Mouse (Mus musculus) MEL (cell line): Measurements from ENCODE around the gene Fam107b. TPM values are rescaled to one million over a fixed set of nuclear protein-coding genes. Genes with fewer than 3 reads are reported as not detected.

Experiments
- DNase-seq: peaks from one replicate; pipeline ENCODE4 v3.0.0; 2011; ENCODE audit warnings: low read depth, low spot score
- H3K27ac ChIP-seq: 2 replicates; pipeline ENCODE4 v1.5.1; 2012; ENCODE audit warnings: low read depth, mild to moderate bottlenecking, control low read depth, low read length, moderate library complexity; ENCODE audit not compliant: control insufficient read depth
- H3K27me3 ChIP-seq, 2 experiments: fragments of 150-350 bp in 1 of 2; sonication (generic) in 1 of 2; 2 replicates each; pipeline ENCODE4 v1.6.1; 2012; ENCODE audit warnings: low read length in 2 of 2, mild to moderate bottlenecking in 2 of 2, improper control_type of control experiment in 1 of 2, moderate library complexity in 1 of 2; ENCODE audit not compliant: insufficient read depth in 2 of 2, control insufficient read depth in 1 of 2
- H3K36me3 ChIP-seq, 2 experiments: 2 replicates each; pipeline ENCODE4 v1.6.1; 2012 to 2014; ENCODE audit warnings: low read length in 2 of 2, improper control_type of control experiment in 1 of 2, inconsistent platforms in 1 of 2, mild to moderate bottlenecking in 1 of 2; ENCODE audit not compliant: insufficient read depth in 2 of 2, control insufficient read depth in 1 of 2
- H3K4me1 ChIP-seq, 2 experiments: fragments of 150-350 bp in 1 of 2; sonication (generic) in 1 of 2; 2 replicates each; pipeline ENCODE4 v1.6.1; 2012; ENCODE audit warnings: low read length in 2 of 2, improper control_type of control experiment in 1 of 2, mild to moderate bottlenecking in 1 of 2; ENCODE audit not compliant: insufficient read depth in 2 of 2, control insufficient read depth in 1 of 2
- H3K4me3 ChIP-seq, 2 experiments: fragments of 150-350 bp in 1 of 2; sonication (generic) in 1 of 2; 2 replicates each; pipeline ENCODE4 v1.5.1; 2012; ENCODE audit warnings: low read depth in 2 of 2, low read length in 2 of 2, mild to moderate bottlenecking in 2 of 2, moderate library complexity in 2 of 2, control low read depth in 1 of 2, improper control_type of control experiment in 1 of 2; ENCODE audit not compliant: control insufficient read depth in 1 of 2, insufficient read depth in 1 of 2
- H3K79me2 ChIP-seq: 2 replicates; pipeline ENCODE4 v1.6.1; 2012; ENCODE audit warnings: mild to moderate bottlenecking, low read length, moderate library complexity; ENCODE audit not compliant: control insufficient read depth, poor library complexity, insufficient read depth
- H3K9ac ChIP-seq: 2 replicates; pipeline ENCODE4 v1.6.1; 2012; ENCODE audit warnings: low read depth, mild to moderate bottlenecking, control low read depth, low read length, moderate library complexity; ENCODE audit not compliant: control insufficient read depth, poor library complexity, severe bottlenecking
- H3K9me3 ChIP-seq: fragments of 150-350 bp; sonication (generic); replicated peaks from 2 replicates; pipeline ENCODE4 v1.6.1; 2012; ENCODE audit warnings: mild to moderate bottlenecking, low read length, improper control_type of control experiment, moderate library complexity; ENCODE audit not compliant: insufficient read depth
- BHLHE40 ChIP-seq: IDR thresholded peaks from 2 replicates; pipeline ENCODE4 v1.6.1; 2012; ENCODE audit warnings: low read depth, mild to moderate bottlenecking, inconsistent platforms, low read length, improper control_type of control experiment, borderline replicate concordance
- CHD1 ChIP-seq: IDR thresholded peaks from 2 replicates; pipeline ENCODE4 v1.6.1; 2012; ENCODE audit warnings: low read depth, mild to moderate bottlenecking, inconsistent platforms, low read length, improper control_type of control experiment
- CTCF ChIP-seq, 3 experiments: IDR thresholded peaks in 2 of 3; conservative IDR thresholded peaks in 1 of 3; 2 replicates each; pipeline ENCODE4 v1.5.1; 2011 to 2012; ENCODE audit warnings: low read length in 3 of 3, low read depth in 2 of 3, mild to moderate bottlenecking in 2 of 3, improper control_type of control experiment in 1 of 3, inconsistent platforms in 1 of 3, mixed read lengths in 1 of 3, moderate library complexity in 1 of 3; ENCODE audit not compliant: control insufficient read depth in 1 of 3, insufficient read depth in 1 of 3, poor library complexity in 1 of 3, severe bottlenecking in 1 of 3
- E2F4 ChIP-seq: IDR thresholded peaks from 2 replicates; pipeline ENCODE4 v1.6.1; 2011; ENCODE audit warnings: low read depth, low read length, improper control_type of control experiment, borderline replicate concordance
- ELF1 ChIP-seq: IDR thresholded peaks from 2 replicates; pipeline ENCODE4 v1.6.1; 2014; ENCODE audit warnings: low read depth, mild to moderate bottlenecking, inconsistent platforms, low read length, improper control_type of control experiment, moderate library complexity
- EP300 ChIP-seq, 2 experiments: IDR thresholded peaks; 2 replicates each; pipeline ENCODE4 v1.6.1; 2011; ENCODE audit warnings: improper control_type of control experiment in 2 of 2, low read length in 2 of 2, low read depth in 1 of 2, mild to moderate bottlenecking in 1 of 2
- ETS1 ChIP-seq: IDR thresholded peaks from 2 replicates; pipeline ENCODE4 v1.6.1; 2012; ENCODE audit warnings: low read depth, mild to moderate bottlenecking, inconsistent platforms, low read length, improper control_type of control experiment, moderate library complexity
- GABPA ChIP-seq: IDR thresholded peaks from 2 replicates; pipeline ENCODE4 v1.6.1; 2012; ENCODE audit warnings: low read depth, mild to moderate bottlenecking, inconsistent platforms, low read length, improper control_type of control experiment, moderate library complexity
- HCFC1 ChIP-seq: IDR thresholded peaks from 2 replicates; pipeline ENCODE4 v1.6.1; 2012; ENCODE audit warnings: low read depth, mild to moderate bottlenecking, inconsistent platforms, low read length, improper control_type of control experiment, moderate library complexity
- JUND ChIP-seq: IDR thresholded peaks from 2 replicates; pipeline ENCODE4 v1.6.1; 2011; ENCODE audit warnings: low read depth, mild to moderate bottlenecking, improper control_type of control experiment, low read length
- MAFK ChIP-seq: IDR thresholded peaks from 2 replicates; pipeline ENCODE4 v1.6.1; 2011; ENCODE audit warnings: low read depth, mild to moderate bottlenecking, low read length, improper control_type of control experiment, borderline replicate concordance
- MAZ ChIP-seq: IDR thresholded peaks from 2 replicates; pipeline ENCODE4 v1.6.1; 2012; ENCODE audit warnings: low read depth, mild to moderate bottlenecking, inconsistent platforms, low read length, improper control_type of control experiment
- NRF1 ChIP-seq: IDR thresholded peaks from 2 replicates; pipeline ENCODE4 v1.6.1; 2014; ENCODE audit warnings: low read depth, mild to moderate bottlenecking, inconsistent platforms, low read length, improper control_type of control experiment, moderate library complexity; ENCODE audit not compliant: poor library complexity, insufficient read depth, severe bottlenecking
- POLR2A ChIP-seq, 2 experiments: IDR thresholded peaks; 2 replicates each; pipeline ENCODE4 v1.6.1; 2011 to 2012; ENCODE audit warnings: low read length in 2 of 2, mild to moderate bottlenecking in 2 of 2, control low read depth in 1 of 2, improper control_type of control experiment in 1 of 2, low read depth in 1 of 2, moderate library complexity in 1 of 2; ENCODE audit not compliant: control insufficient read depth in 1 of 2, insufficient read depth in 1 of 2, poor library complexity in 1 of 2
- SIN3A ChIP-seq: IDR thresholded peaks from 2 replicates; pipeline ENCODE4 v1.6.1; 2012; ENCODE audit warnings: low read length, improper control_type of control experiment, inconsistent platforms
- TAL1 ChIP-seq: IDR thresholded peaks from 2 replicates; pipeline ENCODE4 v1.6.1; 2012; ENCODE audit warnings: mild to moderate bottlenecking, inconsistent platforms, low read length, moderate library complexity, mixed read lengths
- TBP ChIP-seq: IDR thresholded peaks from 2 replicates; pipeline ENCODE4 v1.8.0; 2011; ENCODE audit warnings: low read depth, low read length, improper control_type of control experiment
- TCF12 ChIP-seq: IDR thresholded peaks from 2 replicates; pipeline ENCODE4 v1.6.1; 2014; ENCODE audit warnings: low read depth, mild to moderate bottlenecking, inconsistent platforms, low read length, improper control_type of control experiment, moderate library complexity
- UBTF ChIP-seq: IDR thresholded peaks from 2 replicates; pipeline ENCODE4 v1.6.1; 2012; ENCODE audit warnings: low read depth, mild to moderate bottlenecking, inconsistent platforms, low read length, improper control_type of control experiment, moderate library complexity, borderline replicate concordance; ENCODE audit not compliant: insufficient read depth
- USF2 ChIP-seq, 2 experiments: IDR thresholded peaks; 2 replicates each; pipeline ENCODE4 v1.6.1; 2011 to 2012; ENCODE audit warnings: improper control_type of control experiment in 2 of 2, low read length in 2 of 2, borderline replicate concordance in 1 of 2, inconsistent platforms in 1 of 2, low read depth in 1 of 2, mild to moderate bottlenecking in 1 of 2; ENCODE audit not compliant: insufficient read depth in 1 of 2
- ZMIZ1 ChIP-seq: IDR thresholded peaks from 2 replicates; pipeline ENCODE4 v1.6.1; 2012; ENCODE audit warnings: low read depth, mild to moderate bottlenecking, inconsistent platforms, low read length, improper control_type of control experiment, moderate library complexity
- polyA plus RNA-seq, 2 experiments: library from polyadenylated mRNA; stranded (reverse) in 1 of 2; unstranded in 1 of 2; fragments of >175 nt in 1 of 2; fragments of >200 nt in 1 of 2; gene quantifications; 2 replicates each; pipeline versions ENCODE4 v1.2.1 to v1.2.4; 2012; ENCODE audit warnings: low replicate concordance in 2 of 2, low read depth in 1 of 2; ENCODE audit not compliant: insufficient read length in 2 of 2, insufficient read depth in 1 of 2, missing spikeins in 1 of 2
- total RNA-seq: library from RNA; depleted of rRNA; stranded (reverse); fragments of 300-350 nt; gene quantifications from 2 replicates; pipeline ENCODE4 v1.2.3, GENCODE M21; 2012

Gene Fam107b
- total and polyA plus RNA-seq, 3 experiments, result 10.0 to 15.5 TPM; not detected in 1

- TF ChIP-seq NRF1 (no peak), TAL1 (no peak), USF2 (IDR thresholded peaks at IDR 0.05; ENCODE audit: borderline replicate concordance in 1 of 2, insufficient read depth in 1 of 2, low read depth in 1 of 2, low read length in 2 of 2) (no peak), UBTF (no peak), ZMIZ1 (no peak), SIN3A (no peak), CHD1 (no peak), E2F4 (no peak), BHLHE40 (no peak), HCFC1 (no peak), JUND (no peak), ETS1 (no peak), POLR2A (IDR thresholded peaks at IDR 0.05; ENCODE audit: control insufficient read depth in 1 of 2, insufficient read depth in 1 of 2, low read depth in 1 of 2, low read length in 2 of 2, poor library complexity in 1 of 2) (no peak)
- Histone ChIP-seq H3K27me3 (no peaks in the 10 kb centered on the region), H3K9ac (no peak overlapping the region), H3K9me3 (no peaks in the 10 kb centered on the region), H3K4me1 (peaks cover 0 to 6% of the 10 kb centered on the region in 2 experiments; a peak in 1 of 4 replicates), H3K27ac (no peak overlapping the region), H3K4me3 (no peak overlapping the region), H3K36me3 (peaks cover 0 to 5% of the 10 kb centered on the region in 2 experiments; a peak in 2 of 4 replicates), H3K79me2 (no peaks in the 10 kb centered on the region)
- DNase-seq, result peak; percentile 16
These were observed 98.4 kb downstream of the Fam107b start for GRCm38 (mm10) chr2:3668682-3669081.

- H3K27ac ChIP-seq, result no peak overlapping the region
- TF ChIP-seq ELF1, result no peak
- no peak for TF ChIP-seq E2F4
- TF ChIP-seq MAZ, result no peak
- no peak for TF ChIP-seq EP300 (IDR thresholded peaks at IDR 0.05; ENCODE audit: low read depth in 1 of 2, low read length in 2 of 2)
- no peak for TF ChIP-seq BHLHE40
- no peak for TF ChIP-seq UBTF
- TF ChIP-seq CTCF (IDR thresholded peaks at IDR 0.05 in 2 of 3, conservative IDR thresholded peaks at IDR 0.05 in 1 of 3; ENCODE audit: control insufficient read depth in 1 of 3, insufficient read depth in 1 of 3, low read depth in 2 of 3, low read length in 3 of 3, poor library complexity in 1 of 3, severe bottlenecking in 1 of 3), result no peak
- TF ChIP-seq NRF1, result no peak
- no peak for TF ChIP-seq MAFK
- TF ChIP-seq GABPA, result no peak
- TF ChIP-seq TBP, result no peak
- TF ChIP-seq USF2 (IDR thresholded peaks at IDR 0.05; ENCODE audit: borderline replicate concordance in 1 of 2, insufficient read depth in 1 of 2, low read depth in 1 of 2, low read length in 2 of 2), result no peak
- TF ChIP-seq TCF12, result no peak
- TF ChIP-seq TAL1, result no peak
- TF ChIP-seq JUND, result no peak
- TF ChIP-seq, all 39 proteins: peak for 0
- Histone ChIP-seq H3K36me3 (no peaks in the 10 kb centered on the region), H3K9me3 (no peaks in the 10 kb centered on the region), H3K27me3 (no peaks in the 10 kb centered on the region), H3K4me1 (no peaks in the 10 kb centered on the region), H3K9ac (no peak overlapping the region), H3K79me2 (no peaks in the 10 kb centered on the region), H3K4me3 (no peak overlapping the region)
- DNase-seq, result no peak
These were observed 99.4 kb downstream of the Fam107b start for GRCm38 (mm10) chr2:3669646-3670045.
